Mouse (Mus musculus): ENCODE measurements around the gene Cdh4. TPM values are rescaled to one million over a fixed set of nuclear protein-coding genes. Genes with fewer than 3 reads are reported as not detected.

Cdh4 gene
- polyA plus RNA-seq, 1 experiment from 2014 or later: 22.6 TPM

DNA sequence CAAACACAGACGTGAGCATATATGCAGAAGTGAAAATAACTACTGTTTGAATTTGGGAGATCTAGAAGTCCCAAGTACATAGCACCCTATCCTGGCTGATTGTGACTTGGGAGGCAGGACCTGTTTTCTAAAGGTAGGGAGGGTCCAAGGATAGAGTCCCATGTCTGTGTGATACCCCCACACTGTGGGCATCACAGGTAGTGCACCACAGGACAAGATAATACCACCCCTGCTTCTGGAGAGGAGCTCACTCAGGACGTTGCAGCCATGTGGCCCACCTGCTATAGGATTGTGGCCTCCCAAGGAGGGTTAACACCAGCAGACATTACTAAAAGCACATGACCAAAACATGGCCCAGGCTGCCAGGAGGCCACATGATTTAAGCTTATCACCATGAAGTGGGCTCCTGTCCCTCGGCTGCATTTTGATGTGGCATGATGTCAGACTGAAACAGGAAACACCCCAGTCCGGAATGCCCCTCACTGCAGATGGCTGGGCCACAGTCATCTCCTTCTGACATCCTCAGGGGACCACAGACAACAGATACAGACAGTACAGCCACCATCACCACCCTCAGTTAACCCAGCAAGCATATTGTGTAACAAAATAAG lies 280.6 kb downstream of the Cdh4 start:
- Histone ChIP-seq H3K9me3 (no peaks in the 10 kb centered on the region), H3K9ac (no peak overlapping the region), H3K4me3 (no peak overlapping the region), H3K4me2 (replicated peaks) (no peak overlapping the region), H3K4me1 (0 out of 2 replicates have a peak, but pooled peaks cover 6% of the 10 kb centered on the region), H3K27ac (no peak overlapping the region), H3K27me3 (replicated peaks) (no peaks in the 10 kb centered on the region), H3K36me3 (no peaks in the 10 kb centered on the region)
- 0 out of 2 replicates have a peak, but pooled peaks have one; percentile 41 for ATAC-seq (ENCODE audit: low FRiP score, low read depth)
- WGBS: 71% methylated on average over 4 of the region's 4 CpGs

DNA sequence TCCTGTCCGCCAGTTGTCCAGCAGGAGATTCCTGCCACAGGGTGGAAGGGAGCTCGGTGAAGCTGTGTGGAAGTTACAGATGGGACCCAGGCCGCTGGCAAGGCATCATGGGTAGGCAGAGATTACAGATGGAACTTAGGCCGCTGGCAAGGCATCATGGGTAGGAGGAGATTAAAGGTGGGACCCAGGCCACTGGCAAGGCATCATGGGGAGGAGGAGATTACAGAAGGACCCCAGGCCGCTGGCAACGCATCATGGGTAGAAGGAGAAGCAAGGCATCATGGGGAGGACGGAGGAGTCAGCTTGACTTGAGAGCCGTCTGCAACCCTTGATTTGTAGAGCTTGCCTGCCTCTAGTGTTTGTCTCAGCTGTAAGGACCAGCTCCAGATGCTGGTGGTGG lies 281.2 kb downstream of the Cdh4 start:
- 91% methylated on average over 8 of the region's 8 CpGs for WGBS

DNA sequence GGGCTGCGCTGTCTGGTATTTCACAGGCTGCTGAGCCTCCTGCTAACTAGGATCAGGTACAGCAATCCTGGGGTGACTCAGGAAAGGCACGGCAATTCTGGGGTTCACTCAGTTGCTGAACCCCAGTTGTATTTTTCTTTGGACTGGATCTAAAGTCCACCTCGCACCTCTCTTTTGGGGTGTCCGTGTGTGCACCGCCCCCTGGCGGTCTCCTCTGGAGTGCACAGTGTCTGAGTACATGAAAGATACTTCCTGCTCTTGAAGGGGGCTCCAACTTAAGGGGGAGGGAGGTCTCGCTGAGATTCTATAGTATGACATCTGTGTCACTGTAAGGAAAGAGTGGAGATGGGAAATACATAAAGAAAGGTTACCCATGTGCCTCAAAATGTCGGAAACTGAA lies 286.8 kb downstream of the Cdh4 start:
- Histone ChIP-seq H3K4me1 (peaks cover 13% of the 10 kb centered on the region), H3K9ac (no peak overlapping the region), H3K4me3 (no peak overlapping the region), H3K27ac (no peak overlapping the region), H3K9me3 (no peaks in the 10 kb centered on the region), H3K4me2 (replicated peaks) (no peak overlapping the region), H3K36me3 (no peaks in the 10 kb centered on the region), H3K27me3 (replicated peaks) (no peaks in the 10 kb centered on the region)
- 59% methylated on average over 8 of the region's 8 CpGs for WGBS
- no peak for ATAC-seq (ENCODE audit: low FRiP score, low read depth)

More for the DNA sequence above, 281.2 kb downstream of the Cdh4 start:
- Histone ChIP-seq H3K9ac (no peak overlapping the region), H3K27me3 (replicated peaks) (no peaks in the 10 kb centered on the region), H3K4me2 (replicated peaks) (no peak overlapping the region), H3K4me3 (no peak overlapping the region), H3K27ac (no peak overlapping the region), H3K9me3 (no peaks in the 10 kb centered on the region), H3K36me3 (no peaks in the 10 kb centered on the region), H3K4me1 (0 out of 2 replicates have a peak, but pooled peaks cover 6% of the 10 kb centered on the region)
- no peak for ATAC-seq (ENCODE audit: low FRiP score, low read depth)

DNA sequence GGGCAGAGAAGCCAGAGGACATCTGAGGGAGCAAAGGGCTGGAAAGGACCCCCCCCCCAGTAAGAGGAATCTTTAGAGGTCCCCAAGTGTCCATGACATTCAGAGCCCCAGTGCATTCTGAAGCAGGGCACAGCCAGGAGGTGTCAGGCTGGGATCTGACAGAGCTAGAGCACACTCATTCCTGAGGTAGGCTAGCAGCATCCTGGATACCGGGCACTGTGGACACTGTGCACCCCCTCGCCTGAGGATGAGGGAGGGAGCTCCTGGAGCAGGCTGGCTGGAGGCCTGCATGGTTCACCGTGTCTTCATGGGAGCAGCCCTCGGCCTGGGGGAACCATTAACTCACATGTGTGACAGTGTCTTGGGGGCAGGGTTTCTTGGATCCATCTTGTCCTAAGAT lies 287.6 kb downstream of the Cdh4 start:
- WGBS: 78% methylated on average over 4 of the region's 4 CpGs
- Histone ChIP-seq H3K9ac (no peak overlapping the region), H3K4me1 (peaks cover 13% of the 10 kb centered on the region), H3K27me3 (replicated peaks) (no peaks in the 10 kb centered on the region), H3K36me3 (no peaks in the 10 kb centered on the region), H3K4me2 (replicated peaks) (no peak overlapping the region), H3K4me3 (no peak overlapping the region), H3K27ac (no peak overlapping the region), H3K9me3 (no peaks in the 10 kb centered on the region)
- ATAC-seq (ENCODE audit: low FRiP score, low read depth): no peak

DNA sequence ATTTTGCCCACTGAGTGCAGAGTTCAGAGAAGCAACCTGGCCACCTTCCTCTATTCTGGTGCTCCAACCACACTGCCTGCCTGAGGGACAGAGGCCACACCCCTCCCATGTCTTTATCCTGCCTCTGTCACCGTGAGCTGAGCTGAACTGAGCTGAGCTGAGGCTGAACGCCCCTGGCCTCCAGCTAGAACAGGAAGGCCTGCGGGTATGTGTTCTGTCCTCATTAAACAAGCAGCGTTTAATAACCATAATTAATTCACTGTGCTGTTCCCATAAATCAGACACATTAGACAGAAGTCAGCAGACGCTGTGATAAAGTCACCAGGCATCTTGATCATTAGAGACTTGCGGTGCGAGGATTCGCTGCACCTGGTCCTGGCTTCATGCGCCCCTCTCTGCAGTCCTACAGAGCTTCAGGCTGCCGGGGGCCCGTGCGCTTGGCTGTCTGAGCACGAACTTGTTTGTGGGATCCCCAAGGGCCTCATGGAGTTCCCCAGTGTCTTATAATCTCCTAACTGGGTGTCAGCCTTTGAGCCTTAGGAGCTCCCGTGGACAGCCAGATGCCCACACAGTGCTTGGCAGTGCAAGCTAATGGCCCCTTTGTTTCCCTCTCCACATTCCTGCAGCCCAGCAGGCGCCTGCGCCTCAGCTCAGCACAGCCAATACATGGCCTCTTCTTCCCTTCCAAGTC lies 291.1 kb downstream of the Cdh4 start:
- Histone ChIP-seq H3K4me1 (peaks cover 21% of the 10 kb centered on the region), H3K36me3 (no peaks in the 10 kb centered on the region), H3K4me3 (no peak overlapping the region), H3K27ac (no peak overlapping the region; the same call in 1 of the 2 replicates), H3K4me2 (replicated peaks) (no peak overlapping the region), H3K9me3 (no peaks in the 10 kb centered on the region), H3K9ac (no peak overlapping the region), H3K27me3 (replicated peaks) (no peaks in the 10 kb centered on the region)
- 25% methylated on average over 16 of the region's 16 CpGs for WGBS
- ATAC-seq (ENCODE audit: low FRiP score, low read depth): peak; percentile 76

DNA sequence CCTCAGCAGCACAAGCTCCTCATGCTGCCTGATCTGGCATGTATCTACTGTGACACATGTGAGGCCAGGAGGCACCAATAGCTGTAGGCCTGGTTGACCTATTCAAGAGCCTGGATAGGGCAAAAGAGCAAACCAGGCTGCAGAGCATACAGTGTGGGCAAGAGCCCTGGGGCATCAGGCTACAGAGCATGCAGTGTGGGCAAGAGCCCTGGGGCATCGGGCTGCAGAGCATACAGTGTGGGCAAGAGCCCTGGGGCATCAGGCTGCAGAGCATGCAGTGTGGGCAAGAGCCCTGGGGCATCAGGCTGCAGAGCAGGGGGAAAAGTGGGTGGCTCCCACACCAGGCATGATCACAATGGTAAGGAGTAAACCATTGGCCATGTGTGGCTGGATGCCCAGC lies 300.2 kb downstream of the Cdh4 start:
- no peak overlapping the region for H3K4me3 ChIP-seq
- no peaks in the 10 kb centered on the region for H3K9me3 ChIP-seq
- ATAC-seq (ENCODE audit: low FRiP score, low read depth): no peak
- no peaks in the 10 kb centered on the region for H3K36me3 ChIP-seq
- H3K27me3 ChIP-seq (replicated peaks): peaks cover 4% of the 10 kb centered on the region; the same call in 1 of the 2 replicates
- H3K9ac ChIP-seq: no peak overlapping the region
- no peak overlapping the region for H3K27ac ChIP-seq
- no peak overlapping the region for H3K4me2 ChIP-seq (replicated peaks)
- no peaks in the 10 kb centered on the region for H3K4me1 ChIP-seq
- WGBS: 96% methylated on average over 1 of the region's 1 CpGs

DNA sequence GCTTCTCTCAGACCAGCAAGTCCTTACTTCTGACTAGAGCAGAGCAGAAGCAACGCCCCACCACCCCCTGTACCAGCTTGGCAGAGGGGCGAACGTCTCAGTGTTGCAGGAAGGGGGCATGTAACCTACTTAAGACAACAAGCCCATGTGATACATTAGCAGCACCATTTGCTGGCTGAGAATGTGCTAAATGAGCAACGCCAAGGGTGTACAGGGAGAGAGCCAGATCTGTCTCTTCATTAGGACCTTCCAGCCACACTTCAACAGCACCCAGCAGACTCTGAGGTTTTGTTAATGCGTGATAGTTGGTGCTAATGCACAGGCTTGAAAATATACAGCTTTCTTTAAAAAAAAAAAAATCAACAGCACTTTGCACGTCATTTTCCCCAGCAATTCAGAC lies 300.6 kb downstream of the Cdh4 start:
- WGBS: 81% methylated on average over 6 of the region's 6 CpGs
- H3K9ac ChIP-seq: no peak overlapping the region
- no peak for ATAC-seq (ENCODE audit: low FRiP score, low read depth)

DNA sequence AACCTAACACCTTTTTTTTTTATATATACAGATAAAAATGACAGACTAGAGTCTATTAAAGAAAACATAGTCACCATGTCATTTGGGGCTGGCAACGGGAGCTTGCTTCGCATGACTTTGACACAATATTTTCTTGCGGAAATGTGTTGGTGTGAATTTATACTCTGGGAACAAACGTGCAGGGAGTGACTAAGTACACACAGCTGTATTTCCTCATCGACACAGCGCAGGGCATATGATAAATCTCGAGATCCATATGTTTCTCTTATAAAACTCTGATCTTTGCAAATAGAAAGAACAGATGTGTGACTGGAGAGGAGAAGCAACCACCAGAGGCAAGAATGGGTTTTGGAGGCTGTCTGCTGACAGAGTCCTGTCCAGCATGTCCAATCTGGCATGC lies 304.3 kb downstream of the Cdh4 start:
- Histone ChIP-seq H3K36me3 (no peaks in the 10 kb centered on the region), H3K27me3 (replicated peaks) (peaks cover 4% of the 10 kb centered on the region; the same call in 1 of the 2 replicates), H3K4me1 (no peaks in the 10 kb centered on the region), H3K9me3 (no peaks in the 10 kb centered on the region), H3K9ac (no peak overlapping the region), H3K4me2 (replicated peaks) (no peak overlapping the region), H3K27ac (no peak overlapping the region), H3K4me3 (no peak overlapping the region)
- no peak for ATAC-seq (ENCODE audit: low FRiP score, low read depth)
- 82% methylated on average over 7 of the region's 7 CpGs for WGBS

More for the DNA sequence above, 300.6 kb downstream of the Cdh4 start:
- Histone ChIP-seq H3K27ac (no peak overlapping the region), H3K36me3 (no peaks in the 10 kb centered on the region), H3K4me1 (no peaks in the 10 kb centered on the region), H3K4me3 (no peak overlapping the region), H3K9me3 (no peaks in the 10 kb centered on the region), H3K4me2 (replicated peaks) (no peak overlapping the region), H3K27me3 (replicated peaks) (peaks cover 4% of the 10 kb centered on the region; the same call in 1 of the 2 replicates)

DNA sequence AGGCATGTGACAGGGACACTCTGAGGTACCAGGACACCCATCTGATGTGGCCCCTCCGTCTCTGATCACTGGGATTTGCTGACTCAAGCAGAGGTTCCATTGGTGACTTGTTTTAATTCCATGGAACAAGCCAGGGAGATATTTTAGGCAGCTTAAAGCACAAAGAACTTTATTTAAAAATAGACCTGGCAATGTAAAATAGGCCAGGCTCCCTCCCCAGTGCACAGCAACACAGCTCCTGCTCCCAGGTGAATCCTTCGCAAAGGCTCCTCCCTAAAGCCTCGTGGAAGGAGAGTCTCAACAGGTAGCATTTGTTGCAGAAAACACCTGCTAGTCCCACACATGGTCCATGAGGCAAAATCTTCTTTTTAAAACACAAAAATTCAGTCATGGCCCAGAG lies 307.2 kb downstream of the Cdh4 start:
- H3K4me3 ChIP-seq: no peak overlapping the region
- no peaks in the 10 kb centered on the region for H3K4me1 ChIP-seq
- no peaks in the 10 kb centered on the region for H3K36me3 ChIP-seq
- no peaks in the 10 kb centered on the region for H3K27me3 ChIP-seq (replicated peaks)
- no peaks in the 10 kb centered on the region for H3K9me3 ChIP-seq
- ATAC-seq (ENCODE audit: low FRiP score, low read depth): no peak
- 84% methylated on average over 3 of the region's 3 CpGs for WGBS
- H3K4me2 ChIP-seq (replicated peaks): no peak overlapping the region
- H3K9ac ChIP-seq: no peak overlapping the region
- no peak overlapping the region for H3K27ac ChIP-seq

DNA sequence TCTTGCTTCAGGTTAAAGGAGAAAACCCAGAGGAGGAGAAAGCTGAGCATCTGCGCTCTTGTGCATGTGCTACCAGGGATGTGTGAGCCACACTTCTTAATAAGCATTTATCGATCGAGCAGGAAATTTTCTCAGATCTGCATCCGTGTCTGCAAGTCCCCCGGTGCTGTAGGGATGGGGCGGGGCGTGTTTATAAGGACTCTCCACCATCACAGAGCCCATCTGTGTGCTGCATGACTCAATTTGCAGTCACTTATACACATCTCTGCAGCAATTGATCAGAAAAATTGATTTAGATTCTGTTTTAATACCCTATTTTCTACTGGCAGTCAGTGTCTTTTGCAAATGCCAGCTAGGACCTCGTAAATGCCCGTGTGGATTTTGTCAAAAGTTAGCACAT lies 311.6 kb downstream of the Cdh4 start:
- H3K4me1 ChIP-seq: no peaks in the 10 kb centered on the region
- no peak for ATAC-seq (ENCODE audit: low FRiP score, low read depth)
- no peaks in the 10 kb centered on the region for H3K36me3 ChIP-seq
- no peak overlapping the region for H3K4me3 ChIP-seq
- no peaks in the 10 kb centered on the region for H3K9me3 ChIP-seq
- WGBS: 88% methylated on average over 9 of the region's 9 CpGs
- no peaks in the 10 kb centered on the region for H3K27me3 ChIP-seq (replicated peaks)
- no peak overlapping the region for H3K4me2 ChIP-seq (replicated peaks)
- no peak overlapping the region for H3K9ac ChIP-seq
- H3K27ac ChIP-seq: no peak overlapping the region

DNA sequence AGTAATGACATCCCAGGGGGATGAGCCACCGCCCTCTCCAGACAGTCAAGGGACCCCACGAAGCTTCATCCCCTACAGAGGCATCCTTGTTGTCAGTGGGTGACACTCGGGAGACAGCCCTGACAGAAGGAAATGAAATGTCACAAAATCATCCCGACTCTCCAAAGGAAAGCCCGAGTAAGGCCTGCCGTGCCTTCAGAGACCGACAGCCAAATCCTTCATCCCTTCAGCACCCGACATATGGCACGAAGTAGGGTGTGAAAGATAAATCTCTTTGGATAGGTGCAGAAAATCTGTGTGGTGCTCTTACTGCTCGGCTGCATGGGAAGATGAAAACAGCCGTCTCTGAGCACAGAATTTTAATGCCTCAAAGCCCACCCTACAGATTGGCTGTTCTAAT lies 312.5 kb downstream of the Cdh4 start:
- Histone ChIP-seq H3K4me2 (replicated peaks) (no peak overlapping the region), H3K27ac (no peak overlapping the region), H3K4me1 (no peaks in the 10 kb centered on the region), H3K36me3 (no peaks in the 10 kb centered on the region), H3K9me3 (no peaks in the 10 kb centered on the region), H3K4me3 (no peak overlapping the region), H3K27me3 (replicated peaks) (no peaks in the 10 kb centered on the region), H3K9ac (no peak overlapping the region)
- ATAC-seq (ENCODE audit: low FRiP score, low read depth): no peak
- 73% methylated on average over 11 of the region's 11 CpGs for WGBS

DNA sequence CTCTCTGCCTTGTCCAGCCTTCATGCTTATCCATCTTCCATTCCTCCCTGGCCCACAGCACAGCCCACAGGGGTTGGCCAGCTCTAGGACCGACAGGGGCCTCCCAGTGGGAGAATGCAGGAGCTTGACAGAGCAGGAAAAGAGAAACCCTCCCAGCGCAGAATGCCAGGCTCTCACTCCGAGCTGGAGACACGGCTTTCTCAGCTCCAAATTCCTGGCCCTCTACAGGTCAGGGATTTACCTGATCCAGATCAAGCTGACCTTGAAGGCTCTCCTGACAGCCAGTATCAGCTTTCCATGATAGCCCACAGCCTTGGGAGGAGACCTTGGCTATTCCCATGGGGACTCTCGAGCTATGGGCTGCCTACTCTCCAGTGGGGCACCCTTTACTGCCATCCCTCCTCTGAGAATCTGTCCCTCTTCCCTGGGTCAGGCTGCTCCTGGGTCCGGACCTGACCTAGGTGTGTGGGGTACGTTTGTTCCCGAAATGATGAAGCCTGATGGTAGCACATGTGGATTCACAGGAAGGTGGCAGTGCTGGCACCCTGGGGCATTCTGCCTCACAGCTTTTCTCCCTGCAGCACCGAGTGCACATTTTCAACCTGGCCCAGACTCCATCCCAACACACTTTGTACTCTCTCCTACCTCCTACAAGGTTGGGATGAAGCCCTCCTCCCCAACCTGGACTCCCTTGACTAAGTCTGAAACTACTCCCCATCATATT lies 319.6 kb downstream of the Cdh4 start:
- 62% methylated on average over 9 of the region's 9 CpGs for WGBS
- H3K4me1 ChIP-seq: peaks cover 30% of the 10 kb centered on the region
- no peaks in the 10 kb centered on the region for H3K9me3 ChIP-seq
- H3K4me2 ChIP-seq (replicated peaks): no peak overlapping the region
- no peak overlapping the region for H3K4me3 ChIP-seq
- no peaks in the 10 kb centered on the region for H3K36me3 ChIP-seq
- H3K27me3 ChIP-seq (replicated peaks): 0 out of 2 replicates have a peak, but pooled peaks cover 8% of the 10 kb centered on the region
- H3K27ac ChIP-seq: no peak overlapping the region
- H3K9ac ChIP-seq: no peak overlapping the region
- no peak for ATAC-seq (ENCODE audit: low FRiP score, low read depth)
